Mouse (Mus musculus) forebrain, postnatal 0 days (tissue): ENCODE measurements at regions not wholly inside any gene's neighbourhood (a gene's known extent, or its start where the extent isn't known, plus 50 kb on each side); places are given as distances from the start of the nearest gene placed in this dataset.

Experiments
- ATAC-seq: fragments of 200-750 bp; cut with Nextera tagmentation; 2 replicates; pipeline ENCODE4 v1.8.0; 2017; ENCODE audit warnings: mild to moderate bottlenecking, moderate library complexity
- DNase-seq: peaks from one replicate; pipeline ENCODE4 v3.0.0-alpha.2; 2015
- H3K27ac ChIP-seq: fragments of 300-500 bp; sonication (generic); 2 replicates; pipeline ENCODE4 v1.5.1; 2014; ENCODE audit warnings: low read depth, mild to moderate bottlenecking, antibody characterized with exemption, low read length, moderate library complexity, mixed read lengths
- H3K27me3 ChIP-seq: fragments of 300-500 bp; sonication (generic); 2 replicates; pipeline ENCODE4 v1.6.1; 2014; ENCODE audit warnings: mild to moderate bottlenecking, low read length, mixed read lengths; ENCODE audit not compliant: insufficient read depth
- H3K36me3 ChIP-seq: fragments of 300-500 bp; sonication (generic); 2 replicates; pipeline ENCODE4 v1.6.1; 2014; ENCODE audit warnings: mild to moderate bottlenecking, moderate library complexity; ENCODE audit not compliant: insufficient read depth
- H3K4me1 ChIP-seq: fragments of 300-500 bp; sonication (generic); 2 replicates; pipeline ENCODE4 v1.6.1; 2014; ENCODE audit warnings: antibody characterized with exemption; ENCODE audit not compliant: insufficient read depth
- H3K4me2 ChIP-seq: fragments of 300-500 bp; sonication (generic); 2 replicates; pipeline ENCODE4 v1.6.1; 2014; ENCODE audit warnings: low read depth, mild to moderate bottlenecking, moderate library complexity
- H3K4me3 ChIP-seq: fragments of 300-500 bp; sonication (generic); 2 replicates; pipeline ENCODE4 v1.5.1; 2014; ENCODE audit warnings: low read depth, low read length, mixed read lengths
- H3K9ac ChIP-seq: fragments of 300-500 bp; sonication (generic); 2 replicates; pipeline ENCODE4 v1.6.1; 2014; ENCODE audit warnings: mild to moderate bottlenecking
- H3K9me3 ChIP-seq: fragments of 300-500 bp; sonication (generic); 2 replicates; pipeline ENCODE4 v1.6.1; 2016; ENCODE audit warnings: low read length
- CTCF ChIP-seq: sonication (generic); IDR thresholded peaks from 2 replicates; pipeline ENCODE4 v1.5.1; 2016; ENCODE audit warnings: antibody characterized with exemption, control low read depth, low read depth
- WGBS: fragments of 180-500 bp; shearing (Covaris S2); extraction: QIAGEN DNeasy Blood & Tissue Kit; methylation state at CpG from one replicate; pipeline ENCODE4 v1.1.7; 2014; 5-methylcytosine and 5-hydroxymethylcytosine counted together

- Histone ChIP-seq H3K9ac (no peak overlapping the region), H3K27me3 (no peaks in the 10 kb centered on the region; the same call in 1 of the 2 replicates), H3K4me2 (no peak overlapping the region), H3K27ac (no peak overlapping the region), H3K9me3 (no peaks in the 10 kb centered on the region), H3K4me1 (no peaks in the 10 kb centered on the region), H3K4me3 (no peak overlapping the region), H3K36me3 (no peaks in the 10 kb centered on the region)
- WGBS, result 76% methylated on average over 2 of the region's 2 CpGs
- no peak for ATAC-seq
- no peak for DNase-seq
- TF ChIP-seq CTCF, result no peak
Measured at GRCm38 (mm10) chr1:72046072-72046471, 166.0 kb downstream of the Mreg start.

- H3K4me3 ChIP-seq, result no peak overlapping the region
- H3K27ac ChIP-seq, result no peak overlapping the region
- no peak overlapping the region for H3K9ac ChIP-seq
- no peak for DNase-seq
- 40% methylated on average over 9 of the region's 9 CpGs for WGBS
- no peaks in the 10 kb centered on the region for H3K9me3 ChIP-seq
- ATAC-seq, result no peak
- no peaks in the 10 kb centered on the region for H3K4me1 ChIP-seq
- H3K36me3 ChIP-seq, result no peaks in the 10 kb centered on the region
- peak overlapping the region; percentile 15; the same call in 1 of the 2 replicates for H3K4me2 ChIP-seq
- no peaks in the 10 kb centered on the region for H3K27me3 ChIP-seq
- no peak for TF ChIP-seq CTCF
Measured at GRCm38 (mm10) chr1:72038518-72038917, 173.6 kb downstream of the Mreg start.

GRCm38 (mm10) chr1:72036600-72036999, 175.5 kb downstream of the Mreg start:
- H3K4me2 ChIP-seq, result no peak overlapping the region
- H3K36me3 ChIP-seq, result no peaks in the 10 kb centered on the region
- H3K9me3 ChIP-seq, result no peaks in the 10 kb centered on the region
- H3K27me3 ChIP-seq, result no peaks in the 10 kb centered on the region
- no peaks in the 10 kb centered on the region for H3K4me1 ChIP-seq
- no peak overlapping the region for H3K4me3 ChIP-seq
- ATAC-seq (no peak), DNase-seq (no peak)
- H3K9ac ChIP-seq, result no peak overlapping the region
- H3K27ac ChIP-seq, result no peak overlapping the region
- no peak for TF ChIP-seq CTCF
- 69% methylated on average over 5 of the region's 5 CpGs for WGBS

GRCm38 (mm10) chr1:72036141-72036540, 176.0 kb downstream of the Mreg start:
- Histone ChIP-seq H3K27ac (no peak overlapping the region), H3K27me3 (no peaks in the 10 kb centered on the region), H3K4me2 (no peak overlapping the region), H3K36me3 (no peaks in the 10 kb centered on the region), H3K9me3 (no peaks in the 10 kb centered on the region), H3K4me3 (no peak overlapping the region), H3K4me1 (no peaks in the 10 kb centered on the region), H3K9ac (no peak overlapping the region)
- DNase-seq (no peak), ATAC-seq (no peak)
- 36% methylated on average over 5 of the region's 5 CpGs for whole genome bisulfite sequencing
- TF ChIP-seq CTCF, result no peak

GRCm38 (mm10) chr1:72033941-72034340, 178.2 kb downstream of the Mreg start:
- Histone ChIP-seq H3K9ac (no peak overlapping the region), H3K4me2 (no peak overlapping the region), H3K4me1 (no peaks in the 10 kb centered on the region), H3K27ac (no peak overlapping the region), H3K27me3 (no peaks in the 10 kb centered on the region), H3K9me3 (no peaks in the 10 kb centered on the region), H3K36me3 (no peaks in the 10 kb centered on the region), H3K4me3 (no peak overlapping the region)
- no peak for ATAC-seq
- 75% methylated on average over 2 of the region's 2 CpGs for WGBS
- TF ChIP-seq CTCF, result no peak
- no peak for DNase-seq

- DNase-seq (no peak), ATAC-seq (no peak)
- Histone ChIP-seq H3K4me1 (no peaks in the 10 kb centered on the region), H3K36me3 (no peaks in the 10 kb centered on the region), H3K4me3 (no peak overlapping the region), H3K9ac (no peak overlapping the region), H3K27ac (no peak overlapping the region), H3K27me3 (no peaks in the 10 kb centered on the region), H3K9me3 (no peaks in the 10 kb centered on the region), H3K4me2 (no peak overlapping the region)
- no peak for TF ChIP-seq CTCF
- 57% methylated on average over 4 of the region's 4 CpGs for WGBS
Measured at GRCm38 (mm10) chr1:72032214-72032613, 179.9 kb downstream of the Mreg start.

GRCm38 (mm10) chr1:72030763-72031405, 181.2 kb downstream of the Mreg start:
- DNase-seq, result no peak
- no peak overlapping the region for H3K4me3 ChIP-seq
- no peak for TF ChIP-seq CTCF
- H3K9me3 ChIP-seq, result no peaks in the 10 kb centered on the region
- H3K4me1 ChIP-seq, result no peaks in the 10 kb centered on the region
- no peaks in the 10 kb centered on the region for H3K27me3 ChIP-seq
- 62% methylated on average over 8 of the region's 8 CpGs for WGBS
- H3K4me2 ChIP-seq, result no peak overlapping the region
- H3K27ac ChIP-seq, result no peak overlapping the region
- H3K9ac ChIP-seq, result no peak overlapping the region
- no peaks in the 10 kb centered on the region for H3K36me3 ChIP-seq
- no peak for ATAC-seq
